Mouse (Mus musculus) C2C12 (cell line): ENCODE results near the gene Coasy. TPM values are rescaled to one million over a fixed set of nuclear protein-coding genes. Genes with fewer than 3 reads are reported as not detected.

Experiments
- H3K27me3 ChIP-seq: one replicate; pipeline ENCODE4 v1.6.1; 2011; ENCODE audit not compliant: control insufficient read depth, insufficient read depth, insufficient read length
- H3K36me3 ChIP-seq: one replicate; pipeline ENCODE4 v1.6.1; 2011; ENCODE audit not compliant: control insufficient read depth, insufficient read depth
- H3K4me3 ChIP-seq: one replicate; pipeline ENCODE4 v1.5.1; 2011; ENCODE audit warnings: mild to moderate bottlenecking, control low read depth; ENCODE audit not compliant: poor library complexity, insufficient read depth, severe bottlenecking
- H3K79me2 ChIP-seq: one replicate; pipeline ENCODE4 v1.6.1; 2011; ENCODE audit not compliant: control insufficient read depth, insufficient read depth
- H3K79me3 ChIP-seq: one replicate; pipeline ENCODE4 v1.6.1; 2011; ENCODE audit warnings: low read depth, control low read depth
- H3ac ChIP-seq: one replicate; pipeline ENCODE3; 2011; ENCODE audit warnings: low read depth; ENCODE audit not compliant: control insufficient read depth, insufficient read length
- CEBPB ChIP-seq: IDR thresholded peaks from one replicate; pipeline ENCODE4 v1.6.1; 2011; ENCODE audit warnings: low read depth, mild to moderate bottlenecking, control low read depth, moderate library complexity
- CTCF ChIP-seq: IDR thresholded peaks from one replicate; pipeline ENCODE4 v1.5.1; 2011; ENCODE audit not compliant: control insufficient read depth, insufficient read depth, insufficient read length
- FOSL1 ChIP-seq: IDR thresholded peaks from one replicate; pipeline ENCODE4 v1.8.0; 2011; ENCODE audit warnings: mild to moderate bottlenecking, low read length; ENCODE audit not compliant: poor library complexity, insufficient read depth, severe bottlenecking
- MAX ChIP-seq: IDR thresholded peaks from one replicate; pipeline ENCODE4 v1.6.1; 2011; ENCODE audit warnings: mild to moderate bottlenecking, control low read depth
- MYOD1 ChIP-seq: IDR thresholded peaks from one replicate; pipeline ENCODE4 v1.6.1; 2011; ENCODE audit warnings: low read depth; ENCODE audit not compliant: control insufficient read depth, insufficient read length
- MYOG ChIP-seq: IDR thresholded peaks from one replicate; pipeline ENCODE4 v1.6.1; 2011; ENCODE audit not compliant: control insufficient read depth, insufficient read length; ENCODE audit errors: extremely low read depth
- USF1 ChIP-seq: IDR thresholded peaks from one replicate; pipeline ENCODE4 v1.6.1; 2011; ENCODE audit warnings: low read depth, mild to moderate bottlenecking, control low read depth, moderate library complexity
- polyA plus RNA-seq: library from polyadenylated mRNA; unstranded; fragments of >200 nt; fragmentation: generic; extraction: Trizol; gene quantifications from one replicate; pipeline ENCODE4 v1.2.1, GENCODE M21; 2012; ENCODE audit warnings: missing spikeins

The Coasy gene
- polyA plus RNA-seq, 1 experiment = 31.0 TPM

- H3K27me3 ChIP-seq = no peaks in the 10 kb centered on the region
Measured at GRCm38 (mm10) chr11:101134217-101134865, 52.0 kb downstream of the Coasy start.

More at GRCm38 (mm10) chr11:101134217-101134865, 52.0 kb downstream of the Coasy start:
- Histone ChIP-seq H3K4me3 (no peak overlapping the region), H3K79me2 (no peaks in the 10 kb centered on the region), H3K36me3 (no peaks in the 10 kb centered on the region), H3K79me3 (no peaks in the 10 kb centered on the region), H3ac (no peak overlapping the region)
- no peak for TF ChIP-seq MYOD1
- TF ChIP-seq MYOG = no peak
- TF ChIP-seq FOSL1 = no peak
- TF ChIP-seq USF1 = no peak
- TF ChIP-seq MAX = no peak
- TF ChIP-seq CTCF = no peak
- TF ChIP-seq CEBPB = no peak

Other genes with a start within 250 kb of the Coasy start
- gene Stat5b, start 231.8 kb upstream of the Coasy start, polyA plus RNA-seq = 2.4 TPM
- 13.3 TPM for gene Stat5a, start 223.2 kb upstream of the Coasy start, polyA plus RNA-seq
- 36.1 TPM for gene Stat3, start 143.0 kb upstream of the Coasy start, polyA plus RNA-seq
- 418 TPM for gene Cavin1, start 111.7 kb upstream of the Coasy start, polyA plus RNA-seq
- gene Atp6v0a1, start 73.1 kb upstream of the Coasy start, polyA plus RNA-seq = 22.8 TPM
- 7.3 TPM for gene Naglu, start 12.6 kb upstream of the Coasy start, polyA plus RNA-seq
- gene Hsd17b1, start 4.2 kb upstream of the Coasy start, polyA plus RNA-seq = not detected
- 39.7 TPM for gene Mlx, start 4.7 kb downstream of the Coasy start, polyA plus RNA-seq
- 24.0 TPM for gene Psmc3ip, start 12.9 kb downstream of the Coasy start, polyA plus RNA-seq
- 25.7 TPM for gene Retreg3, start 37.3 kb downstream of the Coasy start, polyA plus RNA-seq
- gene Tubg1, start 37.4 kb downstream of the Coasy start, polyA plus RNA-seq = 115 TPM
- 0.13 TPM for gene Tubg2, start 73.3 kb downstream of the Coasy start, polyA plus RNA-seq
- 0.28 TPM for gene Cntnap1, start 88.0 kb downstream of the Coasy start, polyA plus RNA-seq
- 18.3 TPM for gene Plekhh3, start 88.8 kb downstream of the Coasy start, polyA plus RNA-seq
- 0.18 TPM for gene Ccr10, start 92.9 kb downstream of the Coasy start, polyA plus RNA-seq
- gene Ezh1, start 143.9 kb downstream of the Coasy start, polyA plus RNA-seq = 4.5 TPM
- gene Ramp2, start 163.5 kb downstream of the Coasy start, polyA plus RNA-seq = 0.66 TPM
- 116 TPM for gene Vps25, start 171.1 kb downstream of the Coasy start, polyA plus RNA-seq
- 0.49 TPM for gene Wnk4, start 178.0 kb downstream of the Coasy start, polyA plus RNA-seq
- gene Cntd1, start 196.4 kb downstream of the Coasy start, polyA plus RNA-seq = 0.05 TPM
- 85.2 TPM for gene Coa3, start 196.5 kb downstream of the Coasy start, polyA plus RNA-seq
- gene Becn1, start 219.7 kb downstream of the Coasy start, polyA plus RNA-seq = 103 TPM
- gene Psme3, start 233.6 kb downstream of the Coasy start, polyA plus RNA-seq = 89.9 TPM
- gene Aoc2, start 242.5 kb downstream of the Coasy start, polyA plus RNA-seq = 1.2 TPM
- gene Aoc3, start 248.0 kb downstream of the Coasy start, polyA plus RNA-seq = 0.07 TPM